Mouse (Mus musculus) G1E (cell line): ENCODE results near the gene Atp2b2. TPM values are rescaled to one million over a fixed set of nuclear protein-coding genes. Genes with fewer than 3 reads are reported as not detected.

Experiments
- ATAC-seq: 2 replicates; pipeline ENCODE4 v1.8.0; 2016; ENCODE audit warnings: mild to moderate bottlenecking; ENCODE audit not compliant: insufficient number of reproducible peaks, poor library complexity, low FRiP score, severe bottlenecking; ENCODE audit errors: extremely low read depth
- DNase-seq: peaks from one replicate; pipeline ENCODE4 v3.0.0; 2012; ENCODE audit warnings: low spot score
- H3K27me3 ChIP-seq: 2 replicates; pipeline ENCODE4 v1.6.1; 2012; ENCODE audit warnings: mild to moderate bottlenecking, low read length, inconsistent platforms; ENCODE audit not compliant: insufficient read depth
- H3K36me3 ChIP-seq: replicated peaks from 2 replicates; pipeline ENCODE3; 2012; ENCODE audit warnings: mild to moderate bottlenecking, inconsistent platforms
- H3K4me1 ChIP-seq: 2 replicates; pipeline ENCODE4 v1.6.1; 2012; ENCODE audit warnings: low read depth, low read length, inconsistent platforms, mixed read lengths; ENCODE audit not compliant: insufficient read depth
- H3K4me3 ChIP-seq: 2 replicates; pipeline ENCODE4 v1.5.1; 2012; ENCODE audit warnings: low read depth, mild to moderate bottlenecking, inconsistent platforms, low read length, moderate library complexity, mixed read lengths
- H3K9me3 ChIP-seq: replicated peaks from 2 replicates; pipeline ENCODE4 v1.6.1; 2012; ENCODE audit warnings: inconsistent platforms
- CTCF ChIP-seq: IDR thresholded peaks from 2 replicates; pipeline ENCODE4 v1.5.1; 2012; ENCODE audit warnings: low read depth, low read length, inconsistent platforms, mixed read lengths
- GATA1 ChIP-seq: IDR thresholded peaks from 2 replicates; pipeline ENCODE4 v1.6.1; 2012; ENCODE audit warnings: borderline replicate concordance, low read length, inconsistent platforms, mixed read lengths
- GATA2 ChIP-seq: IDR thresholded peaks from 2 replicates; pipeline ENCODE4 v1.6.1; 2012; ENCODE audit warnings: low read depth, low read length, inconsistent platforms, borderline replicate concordance
- POLR2AphosphoS5 ChIP-seq: IDR thresholded peaks from 2 replicates; pipeline ENCODE4 v1.6.1; 2012; ENCODE audit warnings: low read depth, low read length, inconsistent platforms; ENCODE audit not compliant: insufficient replicate concordance
- TAL1 ChIP-seq: conservative IDR thresholded peaks from 2 replicates; pipeline ENCODE4 v1.6.1; 2012; ENCODE audit warnings: low read depth, low read length, inconsistent platforms, mixed read lengths
- polyA plus RNA-seq: library from polyadenylated mRNA; stranded (reverse); fragments of >175 nt; gene quantifications from 2 replicates; pipeline ENCODE4 v1.2.3, GENCODE M21; 2012
- total RNA-seq, 2 experiments: library from RNA; stranded (forward) in 1 of 2; stranded (reverse) in 1 of 2; fragments of 200-1000 nt in 1 of 2; fragments of >200 nt in 1 of 2; fragmentation: Nextera tagmentation in 1 of 2; gene quantifications; 2 replicates each; pipeline ENCODE4 v1.2.3; 2014 to 2017

Gene Atp2b2
- total and polyA plus RNA-seq, 3 experiments: 0.22 TPM; not detected in 2

DNA sequence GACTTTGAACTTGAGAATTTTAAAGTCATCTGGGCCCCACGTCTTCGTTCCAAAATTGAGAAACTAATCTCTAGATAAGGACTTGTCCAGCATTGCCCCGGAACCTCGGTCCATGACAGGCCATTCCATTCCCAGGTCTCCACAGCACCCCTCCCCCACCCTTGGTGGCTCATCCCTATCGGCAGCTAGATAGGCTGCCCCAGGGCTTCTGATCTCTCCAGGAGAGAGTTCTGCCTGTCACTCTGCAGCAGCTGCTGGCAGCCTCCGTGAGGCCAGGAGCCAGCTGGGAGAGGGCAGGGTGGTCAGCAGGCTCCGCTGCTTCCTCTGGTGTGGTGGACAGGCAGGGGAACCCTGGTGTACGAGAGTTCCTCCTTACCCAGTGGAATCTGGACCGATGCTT lies 159.2 kb downstream of the Atp2b2 start:
- Histone ChIP-seq H3K9me3 (peaks cover 89% of the 10 kb centered on the region), H3K36me3 (no peaks in the 10 kb centered on the region), H3K27me3 (no peaks in the 10 kb centered on the region; the same call in 1 of the 2 replicates), H3K4me1 (no peaks in the 10 kb centered on the region), H3K4me3 (no peak overlapping the region)
- DNase-seq (no peak), ATAC-seq (no peak)
- TF ChIP-seq CTCF (no peak), GATA2 (no peak), TAL1 (no peak), POLR2AphosphoS5 (no peak), GATA1 (no peak)

- TF ChIP-seq CTCF: no peak
- no peak for TF ChIP-seq GATA1
- TF ChIP-seq POLR2AphosphoS5: no peak
- TF ChIP-seq TAL1: no peak
- no peak for TF ChIP-seq GATA2
- H3K27me3 ChIP-seq: no peaks in the 10 kb centered on the region; the same call in 1 of the 2 replicates
- no peak for DNase-seq
- ATAC-seq: no peak
- H3K4me1 ChIP-seq: no peaks in the 10 kb centered on the region
- no peaks in the 10 kb centered on the region for H3K36me3 ChIP-seq
- peaks cover 90% of the 10 kb centered on the region for H3K9me3 ChIP-seq
- no peak overlapping the region for H3K4me3 ChIP-seq
These were observed 160.0 kb downstream of the Atp2b2 start for GRCm38 (mm10) chr6:113882396-113882795.

GRCm38 (mm10) chr6:113881561-113882243 lies 160.7 kb downstream of the Atp2b2 start:
- Histone ChIP-seq H3K4me1 (no peaks in the 10 kb centered on the region), H3K4me3 (no peak overlapping the region), H3K9me3 (peaks cover 85% of the 10 kb centered on the region), H3K36me3 (no peaks in the 10 kb centered on the region), H3K27me3 (no peaks in the 10 kb centered on the region; the same call in 1 of the 2 replicates)
- DNase-seq (no peak), ATAC-seq (no peak)
- TF ChIP-seq GATA2 (no peak), TAL1 (no peak), POLR2AphosphoS5 (no peak)

DNA sequence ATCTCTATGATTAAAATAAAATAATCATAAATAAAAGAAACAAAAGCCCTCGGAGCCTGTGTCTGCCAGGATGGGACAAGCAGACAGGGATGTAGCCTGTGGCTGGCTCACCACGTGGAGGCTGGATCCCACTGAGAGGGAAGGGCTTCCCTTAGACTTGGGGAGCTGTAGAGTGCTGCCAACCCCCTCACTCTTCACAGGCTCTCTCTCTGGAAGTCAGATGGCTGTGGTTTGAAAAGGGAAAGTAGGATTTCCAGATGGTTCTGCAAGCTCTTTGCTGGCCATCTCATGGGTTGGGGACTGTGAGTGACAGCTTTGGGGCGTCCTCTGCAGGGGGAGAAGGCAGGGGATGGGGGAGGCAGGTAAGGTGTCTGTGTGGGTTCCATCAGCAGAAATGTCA lies 163.0 kb downstream of the Atp2b2 start:
- DNase-seq: no peak
- Histone ChIP-seq H3K4me1 (no peaks in the 10 kb centered on the region), H3K4me3 (no peak overlapping the region), H3K27me3 (no peaks in the 10 kb centered on the region; the same call in 1 of the 2 replicates), H3K9me3 (peaks cover 85% of the 10 kb centered on the region), H3K36me3 (no peaks in the 10 kb centered on the region)
- ATAC-seq: no peak
- no peak for TF ChIP-seq GATA2
- TF ChIP-seq POLR2AphosphoS5: no peak
- no peak for TF ChIP-seq CTCF
- TF ChIP-seq TAL1: no peak
- TF ChIP-seq GATA1: no peak

DNA sequence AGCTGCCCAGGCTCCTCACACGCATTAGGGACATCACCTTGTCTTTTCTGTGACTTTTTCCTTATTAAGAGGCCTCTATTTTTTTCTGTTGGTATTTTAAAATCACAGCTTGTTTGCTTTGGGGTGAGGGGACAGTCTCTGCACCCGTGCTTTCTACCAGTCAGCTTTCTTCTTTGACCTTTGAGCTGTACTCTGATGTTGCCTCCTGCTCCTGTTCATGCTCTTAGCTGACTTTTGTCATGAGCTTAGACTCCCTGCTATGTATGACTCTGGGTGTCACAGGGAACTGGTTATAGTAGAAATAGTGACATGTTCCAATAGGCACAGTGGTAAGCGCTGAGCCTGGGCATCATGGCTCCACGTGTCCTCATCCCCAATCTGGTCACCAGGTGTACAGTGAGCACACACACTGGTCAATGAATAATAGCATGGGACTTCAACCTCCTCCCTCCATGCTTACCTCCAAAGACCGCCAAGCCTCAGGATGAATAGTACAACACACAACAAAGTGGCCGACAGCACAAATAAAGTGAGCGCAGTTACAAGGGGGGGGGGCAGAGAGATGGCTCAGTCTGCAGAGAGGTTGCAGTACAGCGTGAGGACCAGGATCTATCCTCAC lies 163.8 kb downstream of the Atp2b2 start:
- H3K27me3 ChIP-seq: no peaks in the 10 kb centered on the region; the same call in 1 of the 2 replicates
- no peak for ATAC-seq

GRCm38 (mm10) chr6:113876585-113876984 lies 165.8 kb downstream of the Atp2b2 start:
- ATAC-seq (no peak), DNase-seq (no peak)
- no peaks in the 10 kb centered on the region for H3K36me3 ChIP-seq
- H3K4me1 ChIP-seq: no peaks in the 10 kb centered on the region
- TF ChIP-seq GATA1: no peak
- TF ChIP-seq CTCF: no peak
- TF ChIP-seq TAL1: no peak
- TF ChIP-seq GATA2: no peak
- no peak for TF ChIP-seq POLR2AphosphoS5
- no peaks in the 10 kb centered on the region; the same call in 1 of the 2 replicates for H3K27me3 ChIP-seq
- H3K9me3 ChIP-seq: peaks cover 88% of the 10 kb centered on the region
- H3K4me3 ChIP-seq: no peak overlapping the region

More for the DNA sequence above, 163.8 kb downstream of the Atp2b2 start:
- no peaks in the 10 kb centered on the region for H3K4me1 ChIP-seq
- H3K4me3 ChIP-seq: no peak overlapping the region
- TF ChIP-seq GATA1 (no peak), TAL1 (no peak), POLR2AphosphoS5 (no peak), GATA2 (no peak), CTCF (no peak)
- H3K9me3 ChIP-seq: peaks cover 87% of the 10 kb centered on the region
- DNase-seq: no peak
- H3K36me3 ChIP-seq: no peaks in the 10 kb centered on the region

GRCm38 (mm10) chr6:113875201-113875600 lies 167.2 kb downstream of the Atp2b2 start:
- no peak overlapping the region for H3K4me3 ChIP-seq
- no peak for DNase-seq
- H3K36me3 ChIP-seq: no peaks in the 10 kb centered on the region
- no peaks in the 10 kb centered on the region for H3K27me3 ChIP-seq
- TF ChIP-seq POLR2AphosphoS5: no peak
- TF ChIP-seq GATA2: no peak
- TF ChIP-seq GATA1: no peak
- no peak for TF ChIP-seq CTCF
- TF ChIP-seq TAL1: no peak
- ATAC-seq: no peak
- H3K9me3 ChIP-seq: peaks cover 88% of the 10 kb centered on the region
- no peaks in the 10 kb centered on the region for H3K4me1 ChIP-seq
